Mouse (Mus musculus) left cerebral cortex, postnatal 36 days (tissue): ENCODE data around the gene Trappc12. TPM values are rescaled to one million over a fixed set of nuclear protein-coding genes. Genes with fewer than 3 reads are reported as not detected.
A peak's percentile ranks its signal among the peaks of the same experiment; 100 is the strongest.

ENCODE experiments used
- DNase-seq, 2 experiments: peaks; one replicate each; pipeline ENCODE4 v3.0.0; 2021 to 2022; ENCODE audit warnings: low spot score in 2 of 2, mixed read lengths in 1 of 2
- intact Hi-C: fragments of 180-260 bp; cut with DNase I; formaldehyde crosslinking; loops from one replicate; pipeline ENCODE4 v1.15.1; 2025
- total RNA-seq, 2 experiments: library from RNA; stranded (reverse); gene quantifications; 2 replicates each; pipeline ENCODE4 v1.2.3; 2021

Trappc12 gene
- total RNA-seq, 2 experiments from 2014 or later: 61.3 to 62.7 TPM

DNA sequence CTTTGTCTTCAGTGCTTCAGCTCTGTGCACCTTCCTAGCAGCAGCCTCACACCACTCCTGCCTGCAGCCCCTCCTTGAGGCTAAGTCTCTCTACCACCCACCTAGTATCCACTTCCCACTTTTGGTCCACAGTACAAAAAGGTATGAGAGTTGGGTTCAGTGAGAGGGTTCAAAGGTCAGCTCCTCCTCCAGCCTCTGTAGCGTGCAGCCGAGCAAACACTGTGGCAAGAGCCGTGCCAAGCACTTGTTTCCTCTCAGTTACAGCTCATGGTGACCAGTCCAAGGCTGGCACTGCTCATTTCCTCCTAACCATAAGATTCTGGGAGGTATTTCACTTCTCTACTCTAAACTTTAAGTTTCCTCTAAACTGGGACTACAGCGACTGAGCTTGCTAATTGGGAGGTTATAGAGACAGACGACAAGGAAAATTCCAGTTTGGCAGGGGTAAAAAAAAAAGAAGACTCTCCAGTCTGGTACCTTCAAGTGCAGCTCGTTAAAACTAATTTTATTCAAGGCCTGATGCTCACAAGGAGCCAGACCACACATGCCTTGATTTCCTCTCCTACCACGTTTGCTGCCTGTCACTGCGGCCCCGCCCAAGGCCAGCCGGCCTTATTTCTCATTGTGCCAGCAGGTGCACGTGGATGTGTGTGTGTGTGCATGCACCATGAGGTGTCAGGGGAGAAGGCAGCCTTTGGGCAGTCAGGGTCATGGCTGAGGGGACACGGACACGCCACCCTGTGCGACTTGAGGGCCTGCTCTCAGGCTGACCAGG lies 52.3 kb downstream of the Trappc12 start:
- intact Hi-C loops: loop anchor here (2.0 kb wide), 1 partner anchor 135 kb away; no protein-coding TSS in a partner anchor
- peak; percentile 26 to 43 for DNase-seq

- intact Hi-C loops: no loop called here
- DNase-seq: no peak
Measured at GRCm38 (mm10) chr12:28694776-28695175, 55.5 kb downstream of the Trappc12 start.

GRCm38 (mm10) chr12:28694231-28694630 lies 56.0 kb downstream of the Trappc12 start:
- intact Hi-C loops: no loop called here
- no peak for DNase-seq

- intact Hi-C loops: no loop called here
- no peak for DNase-seq
Measured at GRCm38 (mm10) chr12:28693738-28694137, 56.5 kb downstream of the Trappc12 start.

DNA sequence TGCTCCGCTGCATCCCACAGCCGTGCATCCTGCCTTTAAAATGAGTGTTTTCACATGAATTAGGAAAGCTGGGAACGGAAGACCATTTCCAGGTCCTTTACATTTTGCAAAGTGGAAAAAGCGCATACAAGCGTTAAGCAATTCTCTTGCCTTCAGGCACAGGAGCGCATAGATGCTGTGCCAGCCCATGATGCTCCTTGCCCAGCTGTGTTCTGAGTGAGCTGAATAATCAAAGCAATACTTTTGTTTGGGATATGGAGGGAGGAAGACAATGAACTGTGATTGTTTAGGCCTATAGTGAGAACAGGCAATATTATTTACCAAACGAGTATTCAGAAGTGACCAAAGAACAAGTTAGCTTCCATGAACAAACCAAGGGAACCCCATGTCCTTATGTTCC lies 59.5 kb downstream of the Trappc12 start:
- intact Hi-C loops: no loop called here
- no peak for DNase-seq

GRCm38 (mm10) chr12:28688996-28689395 lies 61.3 kb downstream of the Trappc12 start:
- no peak for DNase-seq
- intact Hi-C loops: no loop called here

DNA sequence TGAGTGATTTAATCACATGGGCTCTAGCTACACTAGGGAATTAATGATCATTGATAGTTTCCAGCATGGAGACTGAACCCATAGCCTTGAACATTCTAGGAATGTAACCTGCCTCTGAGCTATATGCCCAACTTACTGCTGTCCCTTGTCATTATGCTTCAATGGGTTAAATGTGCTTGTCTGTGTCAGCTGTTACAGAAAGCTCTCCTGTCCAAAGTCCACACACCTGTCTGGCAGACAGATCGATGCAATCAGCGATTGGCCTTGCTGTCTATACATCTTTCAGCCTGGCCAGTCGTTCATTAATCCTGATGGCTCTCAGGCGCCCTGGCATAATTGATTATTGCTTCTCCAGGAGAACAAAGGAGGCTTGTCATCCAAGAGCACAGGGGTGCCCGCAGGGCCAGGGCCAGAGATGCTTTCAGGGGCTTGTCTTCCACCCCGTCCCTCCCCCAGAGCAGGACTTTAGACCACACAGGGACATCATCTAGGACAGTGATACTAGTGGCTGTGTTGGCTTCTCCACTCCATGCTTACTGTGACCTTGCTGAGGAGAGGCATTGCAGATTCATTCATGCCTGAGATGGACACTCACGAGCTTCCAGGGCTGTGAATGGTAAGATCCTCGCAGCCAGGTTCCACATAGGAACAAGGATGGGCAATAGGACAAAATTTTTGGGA lies 63.9 kb downstream of the Trappc12 start:
- no peak for DNase-seq
- intact Hi-C loops: no loop called here

DNA sequence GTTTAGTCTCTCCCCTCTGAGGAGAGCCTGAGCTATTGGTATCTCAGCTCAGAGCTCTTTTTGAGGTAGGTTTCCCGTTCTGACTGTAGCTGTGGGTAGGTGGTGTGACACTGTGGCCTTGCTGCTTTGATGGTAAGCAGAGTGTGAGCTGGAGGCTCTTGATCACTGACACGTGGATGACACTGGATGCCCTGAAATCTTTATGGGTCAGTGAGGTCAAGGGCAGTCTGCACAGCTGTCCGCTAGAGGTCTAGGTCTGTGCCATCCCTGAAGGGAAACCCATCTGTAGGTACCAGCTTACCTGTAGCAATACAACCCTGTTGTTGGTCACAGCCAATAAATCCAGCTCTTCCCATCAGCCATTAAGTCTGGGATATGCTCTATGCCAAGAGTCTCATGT lies 64.5 kb downstream of the Trappc12 start:
- DNase-seq: no peak
- intact Hi-C loops: no loop called here

GRCm38 (mm10) chr12:28684674-28685073 lies 65.6 kb downstream of the Trappc12 start:
- intact Hi-C loops: no loop called here
- DNase-seq: no peak

DNA sequence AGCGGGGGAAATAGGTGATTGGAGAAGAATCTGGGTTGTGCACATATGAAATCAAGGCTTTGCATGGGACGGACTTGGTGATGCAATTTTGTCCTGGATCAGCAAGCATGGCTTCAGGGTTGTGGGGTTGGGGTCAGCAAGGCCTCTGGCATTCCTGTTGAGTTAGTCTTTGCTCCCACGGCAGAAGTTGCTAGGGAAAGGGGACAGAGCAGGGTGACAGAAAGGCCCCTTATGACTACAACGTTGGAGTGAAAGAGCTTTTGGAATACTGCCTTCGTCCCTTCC lies 74.4 kb downstream of the Trappc12 start:
- intact Hi-C loops: loop anchor here (2.0 kb wide), 1 partner anchor 75 kb away; the partner anchor contains the start of genes Eipr1 and Trappc12
- DNase-seq: no peak

DNA sequence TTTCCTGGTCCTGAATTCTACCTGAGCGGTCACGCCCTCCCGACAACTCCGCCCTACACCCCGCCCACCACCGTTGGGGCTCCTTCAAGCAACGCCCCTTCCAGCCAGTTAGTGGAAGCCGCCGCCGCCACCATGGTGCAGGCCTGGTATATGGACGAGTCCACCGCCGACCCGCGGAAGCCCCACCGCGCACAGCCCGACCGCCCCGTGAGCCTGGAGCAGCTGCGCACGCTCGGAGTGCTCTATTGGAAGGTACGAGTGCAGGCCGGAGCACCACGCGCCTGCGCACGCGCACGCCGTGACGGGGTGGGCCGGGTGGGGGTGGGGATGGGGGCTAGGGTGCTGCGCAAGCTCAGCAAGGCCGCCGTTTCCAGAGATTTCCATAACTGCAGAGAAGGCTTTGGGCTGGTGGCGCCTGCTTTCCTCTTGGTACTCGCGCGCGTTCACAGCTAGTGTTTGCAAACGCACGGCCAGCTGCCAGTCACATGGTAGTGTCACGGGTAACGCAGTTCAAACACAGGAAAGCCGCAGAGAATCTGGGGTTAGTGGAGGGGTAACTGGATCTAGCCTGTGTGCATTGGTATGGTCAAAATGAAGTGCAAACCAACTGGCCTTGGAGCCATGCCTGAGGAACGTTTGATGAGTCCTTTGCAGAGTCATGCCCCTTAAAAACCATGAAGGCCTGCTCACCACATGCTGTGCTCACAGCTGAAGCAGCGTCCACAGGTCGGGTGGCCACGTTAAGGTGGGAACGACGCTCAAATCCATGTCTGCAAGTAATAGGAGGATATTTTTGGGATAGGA lies 74.9 kb downstream of the Trappc12 start, which contains the start of gene Adi1:
Gene Adi1 (plus strand): TSS at position 111 of the 804 bp plus-strand sequence.
- intact Hi-C loops: loop anchor here (2.0 kb wide), 1 partner anchor 75 kb away; the partner anchor contains the start of genes Eipr1 and Trappc12

GRCm38 (mm10) chr12:28674038-28674720 lies 76.1 kb downstream of the Trappc12 start:
- intact Hi-C loops: loop anchor here (2.0 kb wide), 1 partner anchor 77 kb away; the partner anchor contains the start of genes Eipr1 and Trappc12
- no peak for DNase-seq

More for the DNA sequence above, 74.9 kb downstream of the Trappc12 start, which contains the start of gene Adi1:
- peak; percentile 89 to 90 for DNase-seq

GRCm38 (mm10) chr12:28667287-28667686 lies 83.0 kb downstream of the Trappc12 start:
- intact Hi-C loops: no loop called here

DNA sequence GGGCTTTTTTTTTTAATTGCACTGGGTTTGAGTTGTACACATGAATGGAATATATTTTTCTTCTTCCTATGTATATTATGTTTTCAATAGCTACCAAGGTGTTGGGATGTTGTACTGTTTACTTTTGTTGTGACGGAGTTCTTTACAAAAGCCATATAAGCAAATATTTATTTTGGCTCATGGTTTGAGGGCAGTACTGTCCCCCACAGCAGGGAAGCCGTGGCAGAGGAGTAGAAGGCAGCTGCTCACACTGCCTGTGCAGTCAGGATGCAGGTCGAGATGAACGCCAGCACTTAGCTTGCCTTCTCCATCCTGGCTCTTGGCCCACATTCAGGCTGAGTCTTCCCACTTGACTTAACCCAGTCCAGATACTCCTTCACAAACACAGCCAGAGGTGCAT lies 83.5 kb downstream of the Trappc12 start:
- DNase-seq: no peak
- intact Hi-C loops: no loop called here

More at GRCm38 (mm10) chr12:28667287-28667686, 83.0 kb downstream of the Trappc12 start:
- no peak for DNase-seq

GRCm38 (mm10) chr12:28662628-28663027 lies 87.6 kb downstream of the Trappc12 start:
- no peak for DNase-seq
- intact Hi-C loops: no loop called here

- intact Hi-C loops: no loop called here
Measured at GRCm38 (mm10) chr12:28649141-28650110, 100.8 kb downstream of the Trappc12 start, which contains the start of gene Rnaseh1. Gene Rnaseh1 (plus strand): TSS chr12:28649602.

More at GRCm38 (mm10) chr12:28649141-28650110, 100.8 kb downstream of the Trappc12 start, which contains the start of gene Rnaseh1:
- peak; percentile 93 to 94 for DNase-seq
